Mouse (Mus musculus) lung, postnatal 0 days (tissue): ENCODE measurements around the gene Luzp1.

Experiments used
- CTCF ChIP-seq: IDR thresholded peaks from 2 replicates; pipeline ENCODE4 v1.5.1; 2016; ENCODE audit warnings: antibody characterized with exemption, mild to moderate bottlenecking
- EP300 ChIP-seq: IDR thresholded peaks from 2 replicates; pipeline ENCODE4 v1.6.1; 2016; ENCODE audit warnings: antibody characterized with exemption, mild to moderate bottlenecking, control low read depth

DNA sequence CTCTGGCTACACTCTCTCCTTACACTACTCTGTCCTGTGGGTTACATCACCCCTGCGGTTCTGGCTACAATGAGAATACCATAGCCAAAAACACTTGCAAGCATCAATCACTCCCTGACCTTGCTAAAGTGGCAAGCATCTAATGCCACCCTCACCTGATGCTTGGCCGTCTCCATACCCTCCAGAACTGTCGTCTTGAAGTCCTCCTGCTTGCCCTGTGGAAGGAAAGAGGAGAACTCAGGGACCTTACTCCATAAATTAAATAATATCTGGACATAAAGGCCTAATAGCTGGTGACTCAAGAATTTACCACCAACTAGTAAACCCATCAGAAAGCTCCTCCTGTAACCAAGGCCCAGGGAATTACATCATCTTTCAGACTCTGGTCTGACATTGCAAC is 112.3 kb downstream of the Luzp1 start:
- TF ChIP-seq CTCF: no peak
- no peak for TF ChIP-seq EP300
